Mouse (Mus musculus): ENCODE measurements at regions not wholly inside any gene's neighbourhood (a gene's known extent, or its start where the extent isn't known, plus 50 kb on each side); places are given as distances from the start of the nearest gene placed in this dataset.

GRCm38 (mm10) chr7:39981647-39982046 lies 464.1 kb downstream of the Zfp619 start:
- Histone ChIP-seq H3K27ac (no peak overlapping the region), H3K9me3 (ENCODE audit: control insufficient read depth, low read length) (no peaks in the 10 kb centered on the region), H3K9ac (replicated peaks) (no peak overlapping the region), H3K4me2 (ENCODE audit: low read depth) (no peak overlapping the region), H3K4me1 (replicated peaks; ENCODE audit: control insufficient read depth in 2 of 2, insufficient read depth in 2 of 2, low read length in 1 of 2) (no peaks in the 10 kb centered on the region), H3K36me3 (replicated peaks; ENCODE audit: control insufficient read depth, insufficient read depth, low read depth) (no peaks in the 10 kb centered on the region), H3K27me3 (ENCODE audit: control insufficient read depth, insufficient read depth, low read length) (no peaks in the 10 kb centered on the region), H3K4me3 (ENCODE audit: insufficient read depth in 1 of 2, low read depth in 2 of 2, low read length in 2 of 2) (no peak overlapping the region)
- WGBS (ENCODE audit: insufficient replicate concordance): 50% methylated on average over 4 of the region's 4 CpGs
- ATAC-seq (ENCODE audit: insufficient read depth) (no peak), DNase-seq (ENCODE audit: low read depth in 3 of 3, low spot score in 3 of 3) (peak in 2 of 3 experiments; percentile 7 to 12)
- TF ChIP-seq EP300 (IDR thresholded peaks at IDR 0.05; ENCODE audit: low read depth) (no peak), CTCF (IDR thresholded peaks at IDR 0.05; ENCODE audit: low read depth) (no peak)
